Mouse (Mus musculus) spleen, postnatal 36 days (tissue): Measurements from ENCODE around the gene Pgbd5.
A peak's percentile ranks its signal among the peaks of the same experiment; 100 is the strongest.

Experiments
- DNase-seq, 2 experiments: peaks; one replicate each; pipeline ENCODE4 v3.0.0; 2022; ENCODE audit warnings: low spot score in 2 of 2, mixed read lengths in 1 of 2

Pgbd5 gene

DNA sequence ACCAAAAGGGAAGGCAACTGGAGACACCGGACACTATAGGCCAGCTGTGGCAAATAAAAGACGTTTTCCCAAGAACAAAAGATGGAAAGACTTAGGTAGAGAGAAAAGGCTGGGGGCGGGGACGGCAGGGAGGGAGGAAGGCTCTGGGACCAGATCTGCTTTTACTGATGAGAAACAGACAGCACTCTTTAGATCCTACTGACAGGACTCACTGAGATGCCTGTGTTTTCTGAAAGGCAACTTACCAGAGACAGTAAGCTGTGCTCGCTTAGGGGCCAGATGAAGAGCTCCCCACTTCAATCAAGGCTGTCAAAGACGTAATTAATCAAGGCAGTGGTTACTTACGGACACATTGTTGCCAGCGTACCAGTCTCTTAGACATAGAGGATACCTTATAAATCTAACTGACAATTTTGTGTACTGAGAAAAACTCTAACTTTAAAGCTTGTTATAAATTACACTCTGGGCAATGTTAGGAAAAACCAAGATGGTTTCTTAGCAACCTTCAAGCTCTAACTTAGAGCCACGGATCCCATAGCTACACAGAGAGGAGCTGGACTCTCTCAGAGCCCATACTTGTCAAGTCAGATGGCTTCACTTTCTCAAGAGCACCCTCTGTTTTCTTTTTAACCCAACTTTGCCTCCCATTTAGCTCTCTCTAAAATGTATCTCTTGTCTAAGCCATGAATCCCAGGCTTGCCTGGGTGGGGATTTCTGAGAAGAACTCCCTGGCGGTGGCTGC, 47.0 kb downstream of the Pgbd5 start:
- no peak for DNase-seq

DNA sequence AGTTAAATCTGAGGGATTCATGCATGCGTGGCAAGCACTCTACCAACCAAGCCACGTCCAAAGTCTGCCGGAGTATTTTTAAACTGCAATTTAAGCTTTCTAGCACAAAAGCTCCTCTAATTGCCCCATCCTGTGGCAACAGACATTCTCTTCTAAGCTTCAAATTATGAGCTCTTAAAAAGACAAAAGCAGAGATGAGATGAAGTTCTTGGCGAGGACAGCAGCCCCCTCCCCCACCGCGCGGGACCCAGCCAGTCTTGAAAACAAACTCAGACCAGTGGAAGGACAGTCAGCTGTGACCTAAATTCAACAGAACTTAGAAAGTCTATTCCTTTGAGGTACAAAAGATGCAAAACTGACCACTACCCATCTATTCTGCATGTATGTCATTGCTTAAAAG, 48.3 kb downstream of the Pgbd5 start:
- no peak for DNase-seq

- no peak for DNase-seq
Measured at GRCm38 (mm10) chr8:124389495-124389894, 50.0 kb downstream of the Pgbd5 start.

DNA sequence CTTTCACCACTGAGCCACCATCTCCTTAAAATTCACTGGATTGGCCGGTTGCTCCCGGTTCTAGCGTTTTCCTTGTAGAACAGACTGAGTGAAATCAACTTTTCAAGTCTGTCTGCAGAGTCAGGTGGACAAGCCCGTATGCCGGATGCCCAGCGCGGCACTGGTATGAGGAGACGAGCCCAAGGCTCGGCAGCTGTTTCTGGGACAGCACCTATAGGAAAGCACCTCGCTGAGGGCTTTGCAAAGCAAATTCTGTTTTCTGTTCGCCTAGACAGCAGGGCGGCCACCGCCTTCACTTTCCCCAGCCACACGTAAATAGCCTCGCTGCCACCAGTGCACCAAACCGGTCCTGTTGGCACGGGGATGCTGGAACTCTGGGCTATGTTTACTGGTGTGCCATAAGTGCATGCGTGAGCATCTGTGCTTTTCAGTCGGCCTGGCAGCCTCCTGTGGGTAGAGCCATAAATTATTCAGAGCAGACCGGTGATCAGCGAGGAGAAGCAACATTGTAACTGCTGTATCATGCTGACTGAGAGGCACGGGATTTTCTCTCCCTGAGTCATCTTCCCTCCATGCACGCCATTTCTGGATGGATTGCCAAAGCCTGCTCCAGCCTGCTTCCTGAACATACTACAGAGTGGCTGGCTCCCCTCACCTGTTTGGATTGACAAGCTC, 53.1 kb downstream of the Pgbd5 start:
- DNase-seq, result no peak

DNA sequence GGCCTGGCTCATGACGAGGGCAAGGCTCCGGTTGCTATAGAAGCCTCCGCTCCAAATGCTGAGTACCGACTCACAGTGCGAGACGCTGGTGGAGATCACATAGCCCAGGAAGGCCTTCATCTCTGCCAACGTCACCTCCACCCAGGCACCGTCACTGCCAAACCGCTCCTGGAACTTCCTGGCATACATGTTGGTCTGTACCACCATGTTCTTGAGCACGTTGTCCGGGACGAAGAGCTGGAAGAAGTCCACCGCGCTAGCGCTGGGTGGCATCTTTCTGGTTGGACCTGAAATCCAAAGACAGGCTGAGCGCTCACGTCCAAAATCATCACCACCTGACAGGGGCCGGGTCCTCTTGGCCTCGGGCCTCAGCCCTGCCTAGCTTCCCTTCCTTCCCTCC, 55.1 kb downstream of the Pgbd5 start:
- no peak for DNase-seq

DNA sequence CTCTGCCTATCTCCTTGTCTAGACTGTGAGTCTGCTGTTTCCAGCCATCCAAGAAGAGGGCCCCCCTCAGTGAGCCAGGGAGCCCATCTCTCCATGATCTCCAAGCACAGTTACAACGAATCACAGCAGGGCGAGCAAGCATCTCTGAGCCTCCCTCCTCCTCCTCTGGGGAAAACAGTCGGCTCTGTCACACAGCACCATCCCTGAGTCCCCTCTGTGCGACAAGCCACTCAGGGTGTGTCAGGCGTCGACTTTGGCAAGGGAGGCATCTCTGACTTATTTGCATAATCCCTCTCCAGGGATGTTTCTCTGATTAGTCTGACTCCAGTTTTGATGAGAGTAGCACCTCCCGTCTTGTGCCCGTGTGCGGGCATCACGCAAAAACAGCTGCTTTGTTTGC, 57.2 kb downstream of the Pgbd5 start:
- DNase-seq, result no peak

- no peak for DNase-seq
Measured at GRCm38 (mm10) chr8:124379289-124379688, 60.2 kb downstream of the Pgbd5 start.

GRCm38 (mm10) chr8:124376406-124376805, 63.1 kb downstream of the Pgbd5 start:
- no peak for DNase-seq

- no peak for DNase-seq
Measured at GRCm38 (mm10) chr8:124375727-124376126, 63.7 kb downstream of the Pgbd5 start.

GRCm38 (mm10) chr8:124375168-124375567, 64.3 kb downstream of the Pgbd5 start:
- no peak for DNase-seq

GRCm38 (mm10) chr8:124373753-124374152, 65.7 kb downstream of the Pgbd5 start:
- no peak for DNase-seq

DNA sequence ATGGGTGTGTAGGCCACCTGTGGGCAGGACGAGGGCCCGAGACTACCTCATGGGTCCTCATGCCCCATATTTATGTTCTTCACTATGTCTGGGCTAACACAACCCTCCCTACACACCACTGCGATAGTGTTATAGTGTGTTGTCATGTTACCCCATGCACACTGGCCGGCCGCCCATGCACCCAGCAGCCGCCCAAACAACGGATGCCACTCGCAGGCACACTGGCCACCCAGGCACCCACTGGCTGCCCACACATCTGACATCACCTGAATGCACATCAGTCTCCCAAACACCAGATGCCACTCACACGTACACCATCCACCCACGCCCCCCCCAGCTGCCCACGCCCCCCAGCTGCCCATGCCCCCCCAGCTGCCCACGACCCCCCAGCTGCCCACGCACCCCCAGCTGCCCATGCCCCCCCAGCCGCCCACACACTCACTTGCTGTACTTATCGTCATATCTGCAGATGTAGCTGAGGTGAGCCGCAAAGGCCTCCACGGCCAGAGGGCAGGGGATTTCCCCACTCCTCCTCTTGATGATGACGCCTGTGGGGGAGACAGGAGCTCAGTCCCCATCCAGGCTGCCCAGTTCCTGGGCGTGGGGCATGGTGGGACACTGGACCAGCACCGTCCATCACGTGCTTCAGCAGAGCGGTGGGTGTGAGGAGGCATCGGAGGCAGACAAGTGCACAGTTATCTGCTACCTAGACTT, 67.9 kb downstream of the Pgbd5 start:
- DNase-seq, result no peak

- no peak for DNase-seq
Measured at GRCm38 (mm10) chr8:124370422-124371183, 68.9 kb downstream of the Pgbd5 start.

- peak; percentile 10 to 38 for DNase-seq
Measured at GRCm38 (mm10) chr8:124368213-124368612, 71.2 kb downstream of the Pgbd5 start.

DNA sequence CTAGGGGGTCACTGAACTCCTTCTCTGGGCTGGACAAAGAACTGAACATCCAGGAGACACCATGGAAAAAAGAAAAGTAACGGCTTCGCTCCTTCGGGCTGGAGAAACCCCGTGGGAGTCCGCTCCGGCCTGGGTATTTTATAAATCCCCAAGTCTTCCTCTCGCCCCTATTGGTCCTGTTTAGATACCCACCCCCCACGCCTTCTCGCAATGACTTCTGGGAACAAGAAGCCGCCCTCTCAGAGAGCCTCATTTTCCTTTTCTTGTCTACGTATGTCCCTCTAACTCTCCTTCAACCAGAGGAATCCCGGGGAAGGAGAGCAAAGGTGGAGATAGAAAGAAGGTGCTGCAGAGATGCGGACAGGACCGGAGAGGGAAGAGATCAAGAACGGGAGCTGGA, 76.1 kb downstream of the Pgbd5 start:
- DNase-seq, result no peak

GRCm38 (mm10) chr8:124362589-124362988, 76.9 kb downstream of the Pgbd5 start:
- DNase-seq, result no peak

- no peak for DNase-seq
Measured at GRCm38 (mm10) chr8:124361773-124362427, 77.6 kb downstream of the Pgbd5 start.

DNA sequence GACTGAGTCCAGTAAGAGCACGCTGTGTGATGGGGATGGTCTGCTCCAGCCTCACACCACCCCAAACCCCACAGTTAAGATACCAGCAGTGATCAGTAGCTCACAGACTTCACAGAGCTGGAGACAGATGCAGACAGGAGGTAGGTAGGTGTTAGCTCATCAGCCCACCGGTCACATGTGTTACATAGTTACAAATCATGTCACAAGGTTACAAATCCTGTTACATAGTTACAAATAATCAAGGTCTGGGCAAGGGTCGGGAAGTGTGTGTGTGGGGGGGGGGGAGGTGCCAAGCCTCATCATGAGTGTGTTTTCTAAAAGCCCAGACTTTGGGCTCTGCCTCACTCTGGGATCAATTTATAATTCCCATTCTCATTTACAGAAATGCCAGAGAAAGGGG, 78.5 kb downstream of the Pgbd5 start:
- DNase-seq, result no peak

DNA sequence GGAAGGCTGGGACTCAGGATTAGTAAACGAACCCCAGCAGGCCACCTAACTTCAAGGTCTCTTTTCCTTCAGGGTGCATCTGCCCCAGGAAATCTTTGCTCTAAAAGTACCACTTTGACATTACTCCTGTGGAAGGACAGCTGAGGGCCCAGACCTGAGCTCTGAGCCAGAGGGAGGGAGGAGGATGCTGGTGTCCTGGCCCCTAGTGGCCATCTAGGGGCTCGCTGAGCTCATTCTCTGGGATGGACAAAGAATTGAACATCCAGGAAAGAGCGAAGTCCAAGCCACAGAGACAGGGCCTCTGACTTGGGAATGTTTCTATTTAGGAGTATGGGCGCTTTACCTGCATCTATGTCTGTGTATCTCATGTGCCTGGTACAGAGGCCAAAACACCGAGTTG, 87.8 kb downstream of the Pgbd5 start:
- no peak for DNase-seq

DNA sequence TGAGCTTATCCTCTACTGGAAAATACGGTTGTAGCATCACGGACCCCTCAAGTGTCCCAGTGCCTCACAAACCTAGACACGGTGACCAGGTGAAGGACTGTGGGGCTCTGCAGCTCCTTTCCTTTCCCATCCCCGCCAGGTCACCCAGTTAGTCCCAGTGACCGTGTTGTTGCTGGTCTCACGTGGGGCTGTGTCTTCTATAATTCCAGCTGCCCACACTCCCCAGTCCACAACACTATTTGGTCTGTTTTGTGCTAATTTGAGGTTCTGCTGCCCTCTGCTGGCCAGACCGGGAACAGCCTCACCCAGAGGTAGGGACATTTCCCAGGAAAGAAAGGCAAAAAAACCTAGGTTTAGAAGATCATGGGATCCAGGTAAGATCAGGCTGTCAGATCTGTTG, 89.8 kb downstream of the Pgbd5 start:
- DNase-seq, result peak; percentile 27 to 50

GRCm38 (mm10) chr8:124348087-124348486, 91.4 kb downstream of the Pgbd5 start:
- DNase-seq, result no peak
